Mouse (Mus musculus): ENCODE results near the gene Tmem33. TPM values are rescaled to one million over a fixed set of nuclear protein-coding genes. Genes with fewer than 3 reads are reported as not detected.

Tmem33 gene
- polyA plus RNA-seq, 1 experiment from 2014 or later, result 127 TPM

Other genes with a start within 250 kb of the Tmem33 start
- 13.8 and 15.9 TPM in 2 replicates for gene Phox2b, start 161.3 kb upstream of the Tmem33 start, polyA plus RNA-seq (2015; fragmentation: Nextera tagmentation; extraction: Ambion mirVana)
- gene Slc30a9, start 46.4 kb downstream of the Tmem33 start, polyA plus RNA-seq (2015; fragmentation: Nextera tagmentation; extraction: Ambion mirVana), result 71.0 and 75.6 TPM in 2 replicates
- gene Bend4, start 167.7 kb downstream of the Tmem33 start, polyA plus RNA-seq (2015; fragmentation: Nextera tagmentation; extraction: Ambion mirVana), result 3.0 and 4.0 TPM in 2 replicates

Measured in intestine, embryonic 16.5 days (tissue).